Mouse (Mus musculus): ENCODE data around the gene Dhx36. TPM values are rescaled to one million over a fixed set of nuclear protein-coding genes. Genes with fewer than 3 reads are reported as not detected.

Dhx36 gene
- total RNA-seq (2021), result 10 to 100 TPM; 27.2 to 30.3 TPM
- long read RNA-seq, experiment 1, full-length matches to known transcripts, result 32 of 39 reads
- long read RNA-seq, experiment 1, partial matches to known transcripts, result 2 of 39 reads
- long read RNA-seq, experiment 1, other reads (novel, unspliced or antisense), result 5 of 39 reads
- long read RNA-seq, experiment 2, full-length matches to known transcripts, result 53 of 100 reads
- long read RNA-seq, experiment 2, partial matches to known transcripts, result 34 of 100 reads
- long read RNA-seq, experiment 2, other reads (novel, unspliced or antisense), result 13 of 100 reads

DNA sequence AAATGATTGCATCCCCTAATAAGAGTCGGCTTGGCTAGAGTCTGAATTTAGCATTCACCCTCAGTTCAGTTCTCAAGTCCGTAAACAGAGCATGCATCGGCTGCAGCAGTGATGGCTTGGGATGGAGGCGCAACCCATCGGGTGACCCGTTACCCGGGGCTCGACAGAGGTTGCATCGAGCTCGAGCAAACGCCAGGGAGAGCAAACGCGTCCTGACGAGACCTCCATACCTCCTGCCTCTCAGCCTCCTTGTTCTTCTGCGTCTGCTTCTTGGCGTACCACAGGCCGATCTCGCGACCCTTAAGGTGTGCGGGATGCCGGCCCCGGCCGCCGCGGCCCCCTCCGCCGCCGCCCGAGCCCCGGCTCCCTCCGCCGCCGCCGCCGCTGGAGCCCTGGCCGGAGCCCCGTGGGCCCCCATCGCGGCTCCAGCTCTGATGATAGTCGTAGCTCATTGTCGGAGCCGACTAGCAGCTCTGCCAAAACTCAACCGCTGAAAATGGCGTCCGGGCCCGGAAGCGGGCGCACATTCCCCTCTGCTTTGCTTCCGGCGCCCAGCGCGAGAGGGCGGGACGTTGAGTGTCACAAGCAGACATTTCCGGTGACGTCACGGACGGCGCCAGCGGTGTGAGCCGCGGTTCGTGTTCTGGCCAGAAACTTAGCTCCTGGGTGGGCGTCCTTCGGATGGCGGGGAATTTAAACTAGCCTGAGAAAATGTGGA, at the start of gene Dhx36:
Gene Dhx36 (minus strand): TSS at position 517 of the 718 bp plus-strand sequence.
- peak; percentile 97 to 98 for DNase-seq (ENCODE audit: low spot score in 2 of 2)

DNA sequence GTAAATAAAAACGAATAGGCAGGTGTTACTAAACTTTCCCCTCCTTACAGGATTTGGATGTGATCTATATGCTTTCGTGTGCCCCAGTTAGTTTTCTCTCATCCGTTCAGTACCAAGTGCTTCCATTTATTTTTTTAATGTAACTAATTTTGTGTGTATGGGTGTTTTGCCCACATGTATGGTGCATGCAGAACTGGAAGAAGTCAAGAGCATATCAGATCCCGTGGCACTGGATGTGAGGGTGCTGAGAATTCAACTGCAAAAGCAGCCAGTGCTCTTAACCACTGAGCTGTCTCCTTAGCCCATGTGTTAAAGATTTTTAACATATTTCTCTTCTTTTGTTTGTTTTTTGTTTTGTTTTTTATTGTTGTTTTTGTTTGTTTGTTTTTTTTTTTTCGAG, 20.8 kb upstream of the Dhx36 start:
- DNase-seq (ENCODE audit: low spot score in 2 of 2), result no peak

DNA sequence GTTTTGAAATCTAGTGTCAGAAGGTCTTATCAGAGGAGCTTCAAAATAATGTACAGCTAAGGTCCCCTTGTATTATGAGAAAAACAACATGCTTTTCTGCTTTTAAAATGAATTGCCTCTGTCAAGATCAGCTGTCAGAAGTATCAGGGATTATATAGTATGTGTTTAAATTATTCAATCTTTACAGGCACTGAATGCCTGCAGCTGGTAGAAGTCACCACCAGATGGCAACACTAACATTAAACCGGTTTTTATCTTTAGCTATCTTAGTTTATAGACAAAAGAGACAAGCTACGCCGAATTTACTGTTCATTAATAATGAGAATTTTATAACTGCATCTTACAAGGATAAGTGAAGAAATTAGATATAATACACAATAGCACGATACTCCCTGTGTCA, 20.4 kb upstream of the Dhx36 start:
- DNase-seq (ENCODE audit: low spot score in 2 of 2), result no peak

DNA sequence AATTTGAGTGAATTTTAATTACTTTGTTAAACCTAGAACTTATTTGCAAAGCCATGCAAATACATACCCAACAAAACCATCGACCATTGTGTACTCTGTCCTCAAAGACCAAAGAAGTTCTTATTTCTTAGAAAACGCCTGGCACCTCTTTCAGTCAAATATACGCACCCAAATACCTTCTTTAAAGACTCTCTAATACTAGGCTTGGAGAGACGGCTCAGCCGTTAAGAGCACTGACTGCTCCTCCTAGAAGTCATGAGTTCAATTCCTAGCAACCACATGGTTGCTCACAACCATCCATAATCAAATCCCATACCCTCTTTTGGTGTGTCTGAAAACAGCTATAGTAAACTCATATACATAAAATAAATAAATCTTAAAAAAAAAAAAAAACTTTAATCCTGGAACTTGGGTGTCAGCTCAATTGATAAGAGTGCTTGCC, 423 bp upstream of the Dhx36 start:
- DNase-seq (ENCODE audit: low spot score in 2 of 2), result no peak

DNA sequence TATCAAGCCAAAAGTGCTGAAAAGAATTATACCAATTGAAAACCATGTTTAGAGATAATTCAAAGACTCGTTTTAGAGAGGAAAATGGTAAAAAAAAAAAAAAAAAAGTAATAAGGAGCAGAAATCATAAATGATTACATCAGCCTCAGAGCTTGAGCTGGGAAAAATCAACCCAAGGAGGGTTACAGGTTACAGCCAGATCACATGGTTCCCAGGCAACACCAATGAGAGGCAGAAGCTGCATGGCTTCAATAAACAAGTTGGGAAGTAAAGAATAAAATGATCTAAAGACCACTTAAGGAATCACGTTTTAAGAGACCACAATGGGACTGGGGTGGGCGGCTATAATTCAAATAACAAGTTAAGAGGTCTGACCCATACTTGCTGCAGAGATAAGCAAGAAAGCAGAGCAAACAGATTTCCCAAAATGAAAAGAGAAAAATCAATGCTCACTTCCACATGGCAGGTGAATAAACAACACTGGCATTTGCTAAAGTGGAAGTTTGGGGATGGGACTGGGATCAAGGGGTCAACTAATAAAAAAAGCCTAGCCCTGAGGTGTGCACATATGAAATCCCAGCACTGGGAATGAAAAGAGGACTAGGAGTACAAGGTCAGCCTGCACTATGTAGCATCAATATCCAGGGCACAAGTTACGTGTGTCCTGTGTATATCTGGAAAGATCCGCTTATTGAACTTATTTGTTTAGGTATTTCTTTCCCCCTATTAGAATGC, 1.5 kb downstream of the Dhx36 start:
- no peak for DNase-seq (ENCODE audit: low spot score in 2 of 2)

DNA sequence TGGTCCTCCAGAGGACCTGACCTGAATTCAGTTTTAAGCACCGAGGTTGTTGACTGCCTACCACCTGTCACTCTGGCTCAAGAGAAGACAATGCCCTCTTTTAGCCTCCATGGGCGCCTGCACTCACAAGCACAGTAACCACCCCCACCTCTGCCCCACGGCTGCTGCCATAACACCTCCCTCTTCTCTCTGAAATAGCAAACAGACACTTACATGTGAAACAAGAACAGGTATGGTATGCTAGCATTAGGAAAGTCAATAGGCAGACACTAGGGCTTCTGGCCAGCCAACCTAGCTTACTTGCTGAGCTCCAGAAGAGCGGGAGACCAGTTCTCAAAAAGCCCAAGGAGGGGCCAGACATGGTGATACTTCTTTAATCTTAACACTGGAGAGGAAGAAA, 7.5 kb downstream of the Dhx36 start:
- no peak for DNase-seq (ENCODE audit: low spot score in 2 of 2)

DNA sequence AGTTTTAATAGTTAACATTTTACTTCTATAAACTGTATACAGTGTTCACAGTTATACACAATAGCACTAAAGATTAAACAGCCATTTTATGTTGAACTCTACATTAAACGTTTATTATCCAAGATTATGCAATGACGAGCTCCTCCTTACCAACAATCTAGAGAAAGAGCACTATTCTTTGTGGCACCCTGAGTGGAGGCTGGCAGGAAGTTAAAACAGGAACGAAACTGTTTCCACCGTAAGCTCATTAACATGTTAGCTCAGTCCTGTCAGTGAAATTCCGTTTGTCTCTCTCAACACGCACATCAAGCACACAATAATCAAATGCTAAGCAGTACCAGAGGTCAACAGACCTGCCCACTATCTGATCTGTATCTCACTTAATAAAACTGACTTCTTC, 14.2 kb downstream of the Dhx36 start:
- no peak for DNase-seq (ENCODE audit: low spot score in 2 of 2)

DNA sequence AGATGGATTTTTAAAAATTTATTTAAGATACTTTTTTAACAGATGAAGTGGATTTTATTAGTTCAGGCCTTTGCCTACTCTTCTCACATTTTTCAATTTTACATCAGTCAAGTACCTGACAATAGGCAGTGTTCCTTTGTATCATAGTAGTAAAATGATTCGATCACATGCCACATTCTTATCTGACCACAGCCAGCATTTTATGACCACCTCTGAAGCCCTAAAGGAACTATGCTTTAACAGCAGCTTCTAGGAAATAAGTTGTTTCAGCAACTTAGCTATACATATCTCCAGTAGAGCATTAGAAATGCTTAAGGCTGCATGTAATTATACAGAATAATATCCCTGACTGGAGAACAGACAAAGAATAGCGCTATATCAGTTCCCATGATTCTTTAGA, 22.5 kb downstream of the Dhx36 start:
- DNase-seq (ENCODE audit: low spot score in 2 of 2), result no peak

DNA sequence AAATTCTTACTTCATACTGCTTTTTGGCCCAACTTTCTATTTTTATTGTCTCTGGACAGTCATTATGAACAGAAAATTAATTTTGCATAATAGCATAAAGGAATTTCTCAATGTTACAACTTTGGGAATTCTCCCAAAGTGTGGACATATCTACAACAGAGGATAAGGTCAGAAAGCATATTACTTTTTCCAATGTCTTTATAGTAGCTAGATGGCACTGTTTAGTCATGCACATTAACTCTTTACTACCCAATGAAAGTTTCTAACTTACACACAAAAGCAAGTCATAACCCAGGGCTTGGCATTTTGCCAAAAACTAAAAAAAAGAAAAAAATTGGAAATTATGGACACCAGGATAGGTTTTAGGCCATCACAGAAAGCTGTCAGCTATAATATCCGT, 36.6 kb downstream of the Dhx36 start:
- DNase-seq (ENCODE audit: low spot score in 2 of 2), result no peak

DNA sequence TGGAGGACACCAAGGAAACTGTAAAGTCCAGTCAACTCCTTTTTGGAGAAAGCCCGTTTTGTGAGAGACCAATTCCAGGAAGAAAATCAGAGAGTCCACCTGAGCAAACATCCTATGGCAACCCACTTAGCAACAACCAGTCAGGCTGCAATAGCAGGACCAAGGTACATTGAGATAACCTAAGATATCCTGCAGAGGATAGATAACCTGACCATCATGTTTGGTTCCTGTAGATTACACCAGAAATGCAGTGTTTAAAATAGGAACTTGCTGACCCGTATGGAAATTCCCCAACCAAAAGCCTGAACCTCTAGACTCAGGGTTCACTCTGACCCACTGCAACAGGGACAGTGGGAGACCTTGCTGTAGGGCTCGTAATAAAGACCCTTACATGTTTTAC, 42.5 kb downstream of the Dhx36 start:
- no peak for DNase-seq (ENCODE audit: low spot score in 2 of 2)

DNA sequence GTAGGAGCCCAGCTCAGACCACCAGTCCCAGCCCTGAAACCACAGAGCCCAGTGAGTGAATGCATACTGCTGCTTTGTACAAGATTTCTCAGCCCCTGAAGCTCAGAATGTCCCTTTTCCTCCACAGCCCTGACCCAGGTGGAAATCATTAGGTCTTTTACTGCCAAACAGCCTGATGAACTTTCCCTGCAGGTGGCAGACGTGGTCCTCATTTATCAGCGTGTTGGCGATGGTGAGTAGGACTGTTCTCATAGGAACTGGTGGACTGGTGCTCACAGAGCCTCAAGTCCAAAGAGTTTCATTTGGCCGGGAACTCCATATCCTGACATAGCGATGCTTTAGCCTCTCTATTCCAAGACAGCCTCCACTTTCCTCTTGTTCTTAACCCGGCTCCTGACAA, 47.3 kb downstream of the Dhx36 start:
- DNase-seq (ENCODE audit: low spot score in 2 of 2), result no peak

DNA sequence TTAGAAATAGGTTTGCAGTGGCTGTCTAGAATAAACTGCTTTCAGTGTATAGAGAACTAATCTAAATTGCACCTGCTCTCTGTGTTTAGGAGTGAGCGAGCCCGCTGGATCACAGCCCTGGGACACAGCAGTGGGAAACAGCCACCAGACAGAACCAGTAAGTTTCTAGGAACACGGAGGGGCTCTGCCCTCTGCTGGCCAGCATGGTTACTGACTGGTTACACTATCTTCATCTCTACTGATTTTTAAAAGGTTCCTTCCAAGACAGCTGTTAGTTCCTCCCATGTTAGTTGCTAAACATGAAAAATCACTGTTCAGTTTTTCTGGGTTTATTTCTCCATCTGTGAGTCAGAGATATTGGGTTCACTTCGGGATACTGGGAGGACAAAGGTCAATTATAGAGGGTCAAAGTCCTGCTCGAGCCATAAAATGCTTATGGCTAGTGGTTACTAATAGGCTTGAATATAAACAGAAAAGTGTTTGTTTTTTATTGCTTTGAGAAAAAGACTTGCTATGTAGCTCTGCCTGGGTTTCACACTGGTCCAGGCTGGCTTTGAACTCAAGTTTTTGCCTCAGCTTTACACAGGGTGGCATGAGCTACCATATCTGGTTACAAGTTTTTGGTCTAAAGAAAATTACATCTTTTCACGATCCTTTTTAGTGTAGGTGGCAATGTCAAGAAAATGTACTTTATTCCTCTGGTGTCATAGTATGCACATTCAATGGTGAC, 48.4 kb downstream of the Dhx36 start:
- peak; percentile 34 to 50 for DNase-seq (ENCODE audit: low spot score in 2 of 2)

DNA sequence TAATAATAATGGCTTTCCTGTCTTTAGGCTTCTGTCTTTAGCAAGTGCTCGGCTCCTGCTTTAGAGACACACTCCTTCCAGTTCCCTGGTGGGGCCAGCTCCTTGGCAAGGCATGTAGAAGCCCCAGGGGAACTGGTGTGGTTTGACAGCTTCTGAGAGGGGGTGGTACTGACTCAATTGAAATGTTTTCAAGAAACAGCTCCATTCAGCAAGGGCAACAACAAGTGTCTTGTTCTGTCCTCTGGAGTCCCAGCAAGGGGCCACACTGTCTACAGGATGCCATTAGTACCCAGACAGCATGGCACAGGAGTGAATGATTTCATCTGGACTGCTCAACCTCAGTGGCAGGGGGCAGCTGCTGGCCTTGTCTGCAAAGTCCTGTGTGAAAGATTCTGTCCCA, 51.0 kb downstream of the Dhx36 start:
- no peak for DNase-seq (ENCODE audit: low spot score in 2 of 2)

DNA sequence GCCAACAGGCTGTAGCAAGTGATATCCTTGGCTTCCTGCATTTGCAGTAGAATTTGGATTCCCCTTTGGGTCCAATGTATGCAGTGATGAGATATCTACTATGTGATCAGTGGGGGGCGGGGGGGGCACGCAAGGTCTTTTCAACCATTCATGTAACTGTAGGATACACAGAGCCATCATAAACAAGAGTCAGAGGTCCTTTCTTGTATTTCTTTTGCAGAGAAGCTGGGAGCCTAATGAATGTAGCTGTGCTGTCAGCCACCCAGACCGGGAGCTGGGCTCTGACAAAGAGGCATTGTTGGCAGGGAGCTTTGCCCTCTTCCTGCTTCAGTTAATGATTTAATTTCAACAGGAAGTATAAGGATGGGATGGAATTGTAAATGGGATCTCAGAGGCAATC, 52.7 kb downstream of the Dhx36 start:
- DNase-seq (ENCODE audit: low spot score in 2 of 2), result no peak

DNA sequence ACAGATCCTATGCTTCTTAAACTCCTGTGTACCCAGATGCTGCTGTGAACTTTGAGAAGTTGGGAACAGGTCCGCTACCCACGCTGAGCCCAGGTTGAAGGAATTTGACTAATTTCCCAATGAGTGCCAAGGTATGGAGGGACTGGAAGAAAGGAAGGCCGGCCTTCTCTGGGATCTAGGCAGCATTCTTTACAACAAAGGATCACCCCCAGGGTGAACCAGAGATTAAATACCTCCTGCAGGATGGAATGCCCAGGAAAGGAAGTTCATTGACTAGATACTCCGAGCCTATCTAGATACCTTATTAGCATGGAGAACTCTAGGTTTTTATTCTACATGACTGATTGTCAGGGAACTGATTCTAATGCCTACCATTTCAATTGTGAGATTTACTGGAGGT, 53.8 kb downstream of the Dhx36 start:
- no peak for DNase-seq (ENCODE audit: low spot score in 2 of 2)

DNA sequence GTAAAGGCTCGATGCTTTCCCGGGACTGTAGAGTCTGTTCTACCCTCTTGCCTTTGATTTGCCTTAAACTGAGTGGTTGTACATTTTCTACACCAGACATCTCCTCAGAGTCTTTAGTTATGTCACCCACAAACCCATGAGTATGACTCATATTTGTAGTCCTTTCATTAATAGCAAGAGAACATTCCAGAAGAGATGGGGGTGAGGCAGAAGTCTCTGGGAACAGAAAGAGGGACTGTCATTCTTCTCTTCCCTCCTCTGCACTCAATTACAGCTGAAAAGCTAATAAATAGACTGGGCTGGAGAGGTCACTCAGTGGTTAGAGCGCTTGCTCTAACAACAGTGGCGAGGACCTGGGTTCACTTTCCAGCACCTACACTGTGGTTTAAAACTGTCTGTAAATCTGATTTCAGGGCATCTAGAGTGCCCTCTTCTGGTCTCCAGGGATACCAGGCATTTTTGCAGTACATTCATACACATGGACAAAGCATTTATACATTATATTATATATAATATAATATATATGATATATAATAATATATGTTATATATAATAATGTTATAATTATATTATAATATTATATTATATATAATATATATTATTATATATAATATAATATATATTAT, 56.8 kb downstream of the Dhx36 start:
- no peak for DNase-seq (ENCODE audit: low spot score in 2 of 2)

DNA sequence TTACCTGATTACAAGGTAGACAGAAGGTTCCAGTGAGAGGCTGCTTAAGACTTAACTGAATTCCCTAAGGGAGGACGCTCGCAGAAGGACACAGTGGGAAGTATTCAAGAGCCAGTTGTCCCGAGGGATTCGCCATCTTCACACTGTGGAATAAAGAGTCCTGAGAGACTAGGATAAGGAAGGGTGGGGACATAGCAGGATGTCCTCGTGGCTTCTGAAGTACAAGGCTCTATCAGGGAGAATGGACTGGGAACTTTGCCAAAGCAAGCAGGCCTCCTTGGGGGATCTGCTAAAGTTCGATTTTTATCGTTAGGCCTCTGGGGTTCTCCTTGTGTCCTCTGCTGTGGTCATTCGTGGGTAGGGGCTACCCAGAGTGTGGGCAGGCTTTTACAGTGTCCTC, 59.7 kb downstream of the Dhx36 start:
- no peak for DNase-seq (ENCODE audit: low spot score in 2 of 2)

DNA sequence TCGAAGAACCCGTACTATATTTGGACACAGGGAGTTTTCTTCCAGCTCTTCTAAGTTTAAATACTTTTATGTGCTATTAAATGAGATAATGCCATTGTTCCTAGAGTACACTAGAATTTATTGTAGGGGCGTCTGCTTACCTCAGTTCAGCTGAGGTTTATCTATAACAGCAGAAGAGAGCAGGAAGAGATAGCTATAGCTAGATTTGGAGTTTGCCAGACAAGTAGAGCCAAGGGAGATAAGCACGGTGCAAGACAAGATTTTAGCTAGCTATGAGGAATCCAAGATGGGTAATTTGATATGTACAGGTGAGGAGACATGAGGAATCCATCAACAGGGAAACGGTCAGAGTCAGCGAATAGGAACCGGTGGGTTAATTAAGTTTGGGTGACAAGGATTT, 60.5 kb downstream of the Dhx36 start:
- DNase-seq (ENCODE audit: low spot score in 2 of 2), result no peak

DNA sequence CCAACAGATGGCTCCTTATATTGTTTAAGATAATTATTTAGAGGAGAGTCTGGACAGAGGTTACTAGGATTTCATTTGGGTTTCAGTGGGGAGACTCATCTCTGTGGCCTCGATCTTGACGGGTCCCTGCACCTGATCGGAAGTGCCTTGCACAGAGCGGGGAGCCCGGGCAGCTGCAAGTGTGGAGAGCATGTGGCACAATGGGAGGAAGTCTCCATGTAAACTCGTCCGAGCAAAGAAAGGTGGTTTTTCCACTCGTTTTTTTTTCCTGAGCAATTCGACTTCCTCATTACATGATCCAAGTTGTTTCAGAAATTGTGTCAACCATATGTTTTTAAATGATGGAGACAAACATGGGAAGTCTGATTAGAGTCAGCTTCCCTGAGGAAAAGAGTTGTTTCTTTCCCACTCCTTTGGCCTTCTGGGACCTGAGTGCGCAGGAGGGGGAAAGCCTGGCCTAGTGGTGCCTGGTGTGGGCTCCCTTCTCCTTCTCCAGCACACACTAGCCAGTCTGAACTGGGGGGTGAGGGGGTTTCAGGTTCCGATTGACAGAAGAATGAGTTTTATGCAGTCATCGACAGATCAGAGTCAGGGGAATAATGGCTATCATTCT, 63.1 kb downstream of the Dhx36 start:
- DNase-seq (ENCODE audit: low spot score in 2 of 2), result no peak

DNA sequence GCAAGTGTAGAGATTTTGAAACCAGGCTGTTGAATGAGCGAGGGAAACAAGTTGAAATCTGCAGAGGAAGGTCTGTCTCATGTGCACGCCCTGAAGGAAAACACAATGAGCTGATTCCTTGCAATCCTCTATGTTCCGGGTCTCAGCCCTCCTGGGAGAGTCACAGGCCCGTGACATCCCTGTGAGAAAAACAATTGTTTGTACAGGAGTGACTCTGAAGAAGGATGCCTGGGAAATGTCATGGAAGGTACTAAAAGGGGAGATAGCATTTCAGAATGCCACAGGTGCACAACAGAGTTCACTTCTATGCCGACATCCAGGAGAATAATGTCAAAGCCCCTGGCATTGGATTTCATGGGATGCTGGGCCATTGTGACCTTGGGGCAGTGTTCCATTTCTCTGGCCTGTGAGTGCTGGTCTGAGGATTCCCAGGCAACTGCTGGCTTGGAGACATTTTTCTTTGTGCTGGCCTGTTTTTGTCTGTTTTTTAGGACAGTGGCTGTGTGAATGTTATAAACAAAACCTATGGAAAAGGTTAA, 66.3 kb downstream of the Dhx36 start:
- DNase-seq (ENCODE audit: low spot score in 2 of 2), result no peak
